Mouse (Mus musculus) ovary, postnatal 14 days (tissue): ENCODE measurements around the gene Cpeb3.
A peak's percentile ranks its signal among the peaks of the same experiment; 100 is the strongest.
"Not testable (repeated sequence)": the region's sequence is repeated elsewhere in the genome, so short reads cannot be mapped to it uniquely, and the experiment has no call there.

Source experiments
- DNase-seq: peaks from one replicate; pipeline ENCODE4 v3.0.0; 2022; ENCODE audit warnings: low spot score

Cpeb3 gene

GRCm38 (mm10) chr19:37208176-37208755 is at the start of gene Cpeb3:
Gene Cpeb3, minus strand, starts transcription at chr19:37208601.
- peak; percentile 19 for DNase-seq

GRCm38 (mm10) chr19:37255321-37255720 is 46.9 kb upstream of the Cpeb3 start:
- DNase-seq, result no peak

- no peak for DNase-seq
Observed at GRCm38 (mm10) chr19:37252104-37252503, 43.7 kb upstream of the Cpeb3 start.

- no peak for DNase-seq
Observed at GRCm38 (mm10) chr19:37248199-37248598, 39.8 kb upstream of the Cpeb3 start.

GRCm38 (mm10) chr19:37246859-37247258 is 38.5 kb upstream of the Cpeb3 start:
- no peak for DNase-seq

GRCm38 (mm10) chr19:37242707-37243106 is 34.3 kb upstream of the Cpeb3 start:
- no peak for DNase-seq

- DNase-seq, result no peak
Observed at GRCm38 (mm10) chr19:37241201-37241600, 32.8 kb upstream of the Cpeb3 start.

GRCm38 (mm10) chr19:37239096-37239495 is 30.7 kb upstream of the Cpeb3 start:
- DNase-seq, result peak; percentile 54

- DNase-seq, result no peak
Observed at GRCm38 (mm10) chr19:37238651-37239050, 30.2 kb upstream of the Cpeb3 start.

- no peak for DNase-seq
Observed at GRCm38 (mm10) chr19:37237712-37238437, 29.5 kb upstream of the Cpeb3 start.

GRCm38 (mm10) chr19:37237306-37237705 is 28.9 kb upstream of the Cpeb3 start:
- no peak for DNase-seq

- no peak for DNase-seq
Observed at GRCm38 (mm10) chr19:37235818-37236217, 27.4 kb upstream of the Cpeb3 start.

GRCm38 (mm10) chr19:37233561-37234539 is 25.4 kb upstream of the Cpeb3 start:
- no peak for DNase-seq

GRCm38 (mm10) chr19:37232598-37232997 is 24.2 kb upstream of the Cpeb3 start:
- DNase-seq, result not testable (repeated sequence)

- no peak for DNase-seq
Observed at GRCm38 (mm10) chr19:37225197-37225862, 16.9 kb upstream of the Cpeb3 start.

GRCm38 (mm10) chr19:37214711-37215110 is 6.3 kb upstream of the Cpeb3 start:
- DNase-seq, result no peak

GRCm38 (mm10) chr19:37211416-37211815 is 3.0 kb upstream of the Cpeb3 start:
- no peak for DNase-seq

- DNase-seq, result no peak
Observed at GRCm38 (mm10) chr19:37210457-37210856, 2.1 kb upstream of the Cpeb3 start.

GRCm38 (mm10) chr19:37209467-37210128 is 1.2 kb upstream of the Cpeb3 start:
- no peak for DNase-seq

- DNase-seq, result no peak
Observed at GRCm38 (mm10) chr19:37208986-37209385, 585 bp upstream of the Cpeb3 start.
